Mouse (Mus musculus) left cerebral cortex, adult 2 months (tissue): ENCODE data around the gene Brs3. TPM values are rescaled to one million over a fixed set of nuclear protein-coding genes. Genes with fewer than 3 reads are reported as not detected.

ENCODE experiments used
- DNase-seq, 2 experiments: peaks; one replicate each; pipeline ENCODE4 v3.0.0; 2021 to 2022; ENCODE audit warnings: low spot score in 2 of 2, mixed read lengths in 1 of 2; ENCODE audit errors: extremely low spot score in 1 of 2
- H3K27ac ChIP-seq: fragments of 200-600 bp; 2 replicates; pipeline ENCODE4 v1.8.1; 2022
- H3K4me3 ChIP-seq: fragments of 200-600 bp; 2 replicates; pipeline ENCODE4 v1.8.1; 2022
- CTCF ChIP-seq: fragments of 200-600 bp; IDR thresholded peaks from 2 replicates; pipeline ENCODE4 v1.8.1; 2022; ENCODE audit warnings: antibody characterized with exemption, mild to moderate bottlenecking, moderate library complexity
- intact Hi-C: fragments of 180-260 bp; cut with DNase I; formaldehyde crosslinking; loops from one replicate; pipeline ENCODE4 v1.15.1; 2025
- long read RNA-seq, 2 experiments: library from polyadenylated mRNA; stranded (forward); transcript quantifications; one replicate each; pipeline ENCODE4 v2.0.0; 2021; ENCODE audit warnings: borderline mapping rate in 2 of 2
- total RNA-seq, 2 experiments: library from RNA; stranded (reverse); gene quantifications; 2 replicates each; pipeline ENCODE4 v1.2.3; 2021

Gene Brs3
- under 1 TPM; 0.11 to 0.23 TPM for total RNA-seq
- long read RNA-seq, experiment 1 = 0 reads
- long read RNA-seq, experiment 2 = 0 reads

- no peak for DNase-seq
- no peak for TF ChIP-seq CTCF
- H3K27ac ChIP-seq = no peak within 1 kb of the TSS
- H3K4me3 ChIP-seq = no peak within 1 kb of the TSS
- intact Hi-C loops = loop anchor here (5.0 kb wide), 1 partner anchor 200 kb away; no protein-coding TSS in a partner anchor
Observed at GRCm38 (mm10) chrX:57042774-57043173, at the start of gene Brs3. Gene Brs3 (plus strand): TSS chrX:57043074.

- H3K4me3 ChIP-seq = no peak overlapping the region
- intact Hi-C loops = no loop called here
- no peak for DNase-seq
- no peak for TF ChIP-seq CTCF
- H3K27ac ChIP-seq = no peak overlapping the region
Observed at GRCm38 (mm10) chrX:57012891-57013290, 30.0 kb upstream of the Brs3 start.

- TF ChIP-seq CTCF = no peak; the same call in 1 of the 2 replicates
- no peak for DNase-seq
- Histone ChIP-seq H3K27ac (no peak overlapping the region), H3K4me3 (no peak overlapping the region)
- intact Hi-C loops = loop anchor here (5.0 kb wide), 1 partner anchor 202 kb away; no protein-coding TSS in a partner anchor
Observed at GRCm38 (mm10) chrX:57043869-57044268, 995 bp downstream of the Brs3 start.

GRCm38 (mm10) chrX:57052848-57053173, 9.9 kb downstream of the Brs3 start:
- H3K27ac ChIP-seq = peak overlapping the region; percentile 95
- intact Hi-C loops = loop anchor here (2.0 to 10.0 kb wide), 3 partner anchors 340 to 456 kb away; partner anchors contain the start of genes Mmgt1 and Rbmx
- TF ChIP-seq CTCF = no peak
- DNase-seq = no peak
- H3K4me3 ChIP-seq = peak overlapping the region; percentile 76

- Histone ChIP-seq H3K27ac (peak within 1 kb of the TSS; percentile 95), H3K4me3 (peak within 1 kb of the TSS; percentile 76)
- intact Hi-C loops = loop anchor here (2.0 to 10.0 kb wide), 3 partner anchors 339 to 456 kb away; partner anchors contain the start of genes Mmgt1 and Rbmx
- DNase-seq = peak; percentile 80 to 82
- no peak for TF ChIP-seq CTCF
Observed at GRCm38 (mm10) chrX:57053174-57053992, 10.5 kb downstream of the Brs3 start, which contains the start of gene Htatsf1. Gene Htatsf1 (plus strand): TSS chrX:57053583.

GRCm38 (mm10) chrX:57053993-57054385, 11.1 kb downstream of the Brs3 start:
- TF ChIP-seq CTCF = no peak
- intact Hi-C loops = loop anchor here (2.0 to 10.0 kb wide), 3 partner anchors 339 to 457 kb away; partner anchors contain the start of genes Mmgt1 and Rbmx
- no peak for DNase-seq
- H3K27ac ChIP-seq = no peak overlapping the region
- peak overlapping the region; percentile 76 for H3K4me3 ChIP-seq

- Histone ChIP-seq H3K27ac (no peak overlapping the region), H3K4me3 (no peak overlapping the region)
- no peak for DNase-seq
- TF ChIP-seq CTCF = no peak
- intact Hi-C loops = no loop called here
Observed at GRCm38 (mm10) chrX:57081496-57081895, 38.6 kb downstream of the Brs3 start.

GRCm38 (mm10) chrX:57087806-57088205, 44.9 kb downstream of the Brs3 start, which contains the start of gene Vgll1:
Gene Vgll1 (plus strand): TSS chrX:57088106.
- intact Hi-C loops = no loop called here
- no peak within 1 kb of the TSS for H3K27ac ChIP-seq
- no peak for TF ChIP-seq CTCF
- no peak within 1 kb of the TSS for H3K4me3 ChIP-seq
- DNase-seq = no peak

Other genes starting within 250 kb of the Brs3 start
- gene Map7d3, start 220.7 kb upstream of the Brs3 start, total RNA-seq = under 1 TPM in 1 of 2 experiments, not detected in 1; 0.16 TPM
- not detected for gene Adgrg4, start 172.9 kb upstream of the Brs3 start, total RNA-seq
- gene Htatsf1, start 10.5 kb downstream of the Brs3 start, total RNA-seq = 10 to 100 TPM; 54.6 to 58.6 TPM
- not detected for gene Vgll1, start 45.0 kb downstream of the Brs3 start, total RNA-seq
- not detected for gene Cd40lg, start 169.1 kb downstream of the Brs3 start, total RNA-seq